Mouse (Mus musculus): ENCODE measurements around the gene Cd52. TPM values are rescaled to one million over a fixed set of nuclear protein-coding genes. Genes with fewer than 3 reads are reported as not detected.
A peak's percentile ranks its signal among the peaks of the same experiment; 100 is the strongest.

Cd52 gene
- total RNA-seq, 2 experiments from 2014 or later: 1.1 to 3.8 TPM

DNA sequence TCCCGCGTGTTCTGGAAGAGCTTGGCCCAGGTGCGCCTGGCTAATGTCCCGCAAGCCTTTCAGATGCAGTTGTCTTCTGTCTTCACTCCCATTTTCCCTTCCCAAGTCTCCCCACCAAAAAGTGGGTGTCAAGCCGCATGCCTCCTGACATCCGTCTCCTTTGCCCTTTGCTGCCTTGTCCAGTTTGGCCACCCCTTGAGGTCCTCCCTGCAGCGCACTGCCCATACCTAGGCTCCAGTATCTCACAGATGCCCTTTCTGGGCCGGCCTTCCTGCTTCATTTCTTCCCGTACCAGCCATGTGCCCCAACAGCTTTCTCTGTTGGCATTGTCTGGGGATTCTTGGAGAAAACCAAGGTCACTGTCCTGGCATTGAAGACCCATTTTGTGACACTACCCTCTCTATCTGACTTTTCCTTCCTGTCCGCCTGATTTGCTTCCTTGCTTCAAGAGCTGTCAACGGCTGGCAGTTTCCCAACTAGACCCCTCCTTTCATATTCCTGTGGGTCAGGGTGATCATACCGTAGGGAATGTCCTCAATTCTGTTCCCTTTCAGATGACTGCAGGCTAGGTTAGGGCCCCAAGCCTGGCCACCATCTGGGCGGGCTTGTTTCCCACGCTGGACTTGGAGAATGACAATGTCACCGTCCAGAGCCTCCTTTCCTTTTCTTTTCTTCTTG lies 30.6 kb upstream of the Cd52 start:
- H3K4me3 ChIP-seq: no peak overlapping the region
- peak overlapping the region; percentile 98 for H3K27ac ChIP-seq
- no peak for TF ChIP-seq CTCF (conservative IDR thresholded peaks at IDR 0.05)
- no peak for DNase-seq (ENCODE audit: low spot score in 2 of 2)

DNA sequence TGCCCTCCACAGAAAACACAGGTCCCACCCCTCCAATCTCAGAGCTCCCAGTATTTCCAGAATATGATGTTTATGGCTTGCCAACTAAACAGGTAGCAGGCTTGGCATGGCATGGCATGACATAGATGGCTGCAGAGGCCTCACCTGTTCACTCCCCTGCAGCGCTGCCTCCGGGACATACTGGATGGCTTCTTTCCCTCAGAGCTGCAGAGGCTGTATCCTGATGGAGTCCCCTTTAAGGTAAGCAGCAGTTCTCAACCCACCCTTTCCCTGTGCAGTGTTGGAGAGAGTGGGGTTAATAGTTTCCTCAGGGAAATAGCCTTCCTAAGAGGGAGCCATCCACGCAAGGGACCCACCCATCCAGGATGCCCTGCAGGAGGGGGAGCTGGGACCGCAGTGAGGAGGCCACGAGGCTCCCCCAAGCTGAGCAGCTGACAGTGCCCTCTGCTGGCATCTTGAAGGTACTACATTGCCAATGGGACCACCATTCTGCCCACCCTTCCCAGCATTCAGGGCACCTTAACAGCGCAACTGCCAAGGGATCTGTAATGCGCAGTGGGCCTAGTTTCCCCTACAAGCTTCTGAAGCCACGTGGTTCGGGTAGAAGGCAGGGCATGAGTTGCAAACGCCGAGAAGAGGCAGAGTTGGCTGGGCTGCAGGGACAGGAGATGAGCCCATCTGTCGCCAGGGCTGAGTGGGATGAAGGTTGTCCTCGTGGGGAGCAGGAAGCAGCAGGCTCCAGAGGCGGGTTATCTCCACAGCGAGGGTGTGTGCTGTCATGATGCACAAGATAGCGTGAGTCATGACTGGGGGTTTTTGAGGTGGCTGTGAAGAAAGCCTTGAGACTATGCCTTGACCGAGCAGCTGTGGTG lies 29.0 kb upstream of the Cd52 start:
- H3K4me3 ChIP-seq: no peak overlapping the region
- DNase-seq (ENCODE audit: low spot score in 2 of 2): peak; percentile 85 to 94
- peak; percentile 95 for TF ChIP-seq CTCF (conservative IDR thresholded peaks at IDR 0.05)
- H3K27ac ChIP-seq: peak overlapping the region; percentile 98

GRCm38 (mm10) chr4:134123147-134123546 lies 28.3 kb upstream of the Cd52 start:
- no peak overlapping the region for H3K4me3 ChIP-seq
- H3K27ac ChIP-seq: peak overlapping the region; percentile 98
- no peak for DNase-seq (ENCODE audit: low spot score in 2 of 2)
- no peak for TF ChIP-seq CTCF (conservative IDR thresholded peaks at IDR 0.05)

DNA sequence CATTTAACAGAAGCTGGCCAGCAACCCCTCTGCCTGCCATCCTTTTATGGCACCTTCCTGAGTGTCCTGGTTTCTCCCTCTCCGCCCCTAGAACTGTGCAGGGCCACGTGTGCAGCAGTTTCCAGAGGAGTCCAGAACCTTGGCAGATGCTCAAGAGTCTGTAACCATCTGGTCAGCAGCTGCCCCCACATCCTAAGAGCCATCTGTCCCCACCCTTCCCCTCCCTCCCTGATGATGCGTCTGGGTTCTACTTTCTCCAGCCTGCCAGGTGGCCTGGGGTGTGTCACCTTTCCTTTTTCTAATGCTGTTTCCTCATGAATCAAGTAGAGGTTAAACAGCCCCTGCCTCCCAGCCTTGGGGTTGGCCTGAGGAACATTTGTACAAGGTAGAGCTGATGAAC lies 27.4 kb upstream of the Cd52 start:
- Histone ChIP-seq H3K4me3 (no peak overlapping the region), H3K27ac (no peak overlapping the region)
- DNase-seq (ENCODE audit: low spot score in 2 of 2): no peak
- TF ChIP-seq CTCF (conservative IDR thresholded peaks at IDR 0.05): no peak

DNA sequence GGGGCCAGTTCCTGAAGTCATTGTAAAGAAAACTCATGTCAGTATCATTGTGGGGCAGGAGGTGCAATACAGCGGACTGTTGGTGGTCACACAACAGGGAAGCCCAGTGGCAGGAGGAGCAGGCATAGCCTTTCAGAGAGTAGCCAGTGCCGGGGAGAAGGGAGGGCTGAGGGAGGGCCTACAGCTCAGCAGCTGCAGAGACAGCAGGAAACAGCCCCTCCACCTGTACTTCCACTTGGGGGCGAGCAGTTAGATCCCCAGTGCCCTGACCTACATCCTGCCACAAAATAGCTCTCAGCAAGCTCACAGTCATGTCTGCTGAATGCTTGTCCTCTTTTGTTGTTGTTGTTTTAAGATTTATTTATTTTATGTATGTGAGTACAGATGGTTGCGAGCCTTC lies 26.7 kb upstream of the Cd52 start:
- DNase-seq (ENCODE audit: low spot score in 2 of 2): no peak
- Histone ChIP-seq H3K4me3 (no peak overlapping the region), H3K27ac (peak overlapping the region; percentile 23; the same call in 1 of the 2 replicates)
- TF ChIP-seq CTCF (conservative IDR thresholded peaks at IDR 0.05): no peak

DNA sequence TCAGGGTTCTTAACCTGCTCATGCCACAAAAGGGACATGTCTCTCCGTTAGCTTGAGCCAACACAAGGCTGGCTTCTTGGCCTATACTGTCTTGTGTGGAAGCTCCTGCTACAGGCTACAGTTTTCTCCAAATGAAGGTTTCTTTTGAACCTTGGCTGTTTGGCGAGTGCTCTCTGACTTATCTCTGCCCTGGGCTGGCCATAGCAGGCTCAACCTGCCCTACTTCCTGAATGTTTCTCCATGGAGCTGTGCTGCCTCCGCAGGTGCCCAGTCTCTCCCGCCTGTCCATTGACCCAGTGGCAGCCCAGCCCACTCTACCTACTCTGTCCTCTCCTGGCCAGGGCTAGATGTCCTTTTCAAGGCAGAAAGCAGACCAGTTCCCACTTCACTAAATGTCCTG lies 26.0 kb upstream of the Cd52 start:
- Histone ChIP-seq H3K27ac (no peak overlapping the region), H3K4me3 (no peak overlapping the region)
- no peak for TF ChIP-seq CTCF (conservative IDR thresholded peaks at IDR 0.05)
- no peak for DNase-seq (ENCODE audit: low spot score in 2 of 2)

GRCm38 (mm10) chr4:134120192-134120805 lies 25.4 kb upstream of the Cd52 start:
- no peak for DNase-seq (ENCODE audit: low spot score in 2 of 2)
- Histone ChIP-seq H3K27ac (no peak overlapping the region), H3K4me3 (no peak overlapping the region)
- TF ChIP-seq CTCF (conservative IDR thresholded peaks at IDR 0.05): no peak

- H3K4me3 ChIP-seq: no peak overlapping the region
- no peak for DNase-seq (ENCODE audit: low spot score in 2 of 2)
- peak; percentile 65 for TF ChIP-seq CTCF (conservative IDR thresholded peaks at IDR 0.05)
Measured at GRCm38 (mm10) chr4:134119644-134120043, 24.8 kb upstream of the Cd52 start.

GRCm38 (mm10) chr4:134119042-134119441 lies 24.2 kb upstream of the Cd52 start:
- no peak for DNase-seq (ENCODE audit: low spot score in 2 of 2)
- Histone ChIP-seq H3K4me3 (no peak overlapping the region), H3K27ac (no peak overlapping the region)
- no peak for TF ChIP-seq CTCF (conservative IDR thresholded peaks at IDR 0.05)

More at GRCm38 (mm10) chr4:134119644-134120043, 24.8 kb upstream of the Cd52 start:
- no peak overlapping the region for H3K27ac ChIP-seq

DNA sequence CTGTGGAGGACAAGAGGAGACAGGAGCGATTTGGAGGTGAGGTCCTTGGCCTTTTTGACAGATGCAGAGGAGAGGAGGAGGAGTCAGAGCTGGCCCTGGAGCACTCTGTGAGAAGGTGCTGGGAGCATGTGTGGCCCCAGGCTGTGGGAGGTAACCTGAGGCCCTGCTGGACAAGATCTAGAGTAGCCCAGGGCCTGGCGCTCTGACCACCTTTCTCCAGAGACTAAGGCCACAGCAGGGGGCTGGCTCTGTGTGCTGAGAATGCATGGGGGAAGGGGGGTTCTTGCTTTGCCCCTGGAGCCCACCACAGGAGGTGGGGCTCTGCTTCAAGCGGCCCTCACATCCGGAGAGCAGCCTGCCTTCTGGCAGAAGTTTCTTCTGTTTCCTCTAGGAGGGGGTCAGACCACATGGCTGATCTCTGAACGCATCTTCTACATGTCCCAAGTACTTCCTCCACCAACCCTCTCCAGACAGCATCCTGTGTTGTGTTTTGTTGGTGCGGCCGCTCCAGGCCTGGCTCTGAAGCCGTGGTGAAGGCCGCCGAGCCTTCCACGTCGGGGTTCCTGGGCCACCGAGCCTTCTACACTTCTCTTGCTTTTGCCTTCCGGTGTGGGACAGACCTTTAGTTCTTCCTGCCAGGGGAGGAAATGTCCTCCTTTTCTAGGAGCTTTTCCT lies 23.4 kb upstream of the Cd52 start:
- no peak for DNase-seq (ENCODE audit: low spot score in 2 of 2)
- no peak overlapping the region for H3K4me3 ChIP-seq
- H3K27ac ChIP-seq: no peak overlapping the region
- no peak for TF ChIP-seq CTCF (conservative IDR thresholded peaks at IDR 0.05)

- no peak overlapping the region for H3K27ac ChIP-seq
- TF ChIP-seq CTCF (conservative IDR thresholded peaks at IDR 0.05): no peak
- H3K4me3 ChIP-seq: no peak overlapping the region
- no peak for DNase-seq (ENCODE audit: low spot score in 2 of 2)
Measured at GRCm38 (mm10) chr4:134117012-134117411, 22.1 kb upstream of the Cd52 start.

DNA sequence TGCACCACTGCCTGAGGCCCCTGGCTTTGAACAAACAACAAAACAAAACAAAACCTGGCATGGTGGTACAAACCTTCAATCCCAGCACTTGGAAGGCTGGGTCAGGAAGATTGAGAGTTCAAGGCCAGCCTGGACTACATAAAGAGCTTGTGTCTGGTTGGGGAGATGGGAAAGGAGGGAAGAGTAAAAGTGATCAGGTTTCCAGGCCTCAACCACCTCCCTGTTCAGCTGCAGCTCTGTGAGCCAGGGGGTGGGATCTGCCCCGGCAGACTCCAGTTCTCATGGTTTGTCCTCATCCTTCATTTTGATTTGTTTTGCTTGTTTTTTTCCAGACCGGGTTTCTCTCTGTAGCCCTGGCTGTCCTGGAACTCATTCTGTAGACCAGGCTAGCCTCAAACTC lies 21.6 kb upstream of the Cd52 start:
- Histone ChIP-seq H3K27ac (no peak overlapping the region), H3K4me3 (no peak overlapping the region)
- no peak for TF ChIP-seq CTCF (conservative IDR thresholded peaks at IDR 0.05)
- DNase-seq (ENCODE audit: low spot score in 2 of 2): no peak
